In the genomic region with DNA sequence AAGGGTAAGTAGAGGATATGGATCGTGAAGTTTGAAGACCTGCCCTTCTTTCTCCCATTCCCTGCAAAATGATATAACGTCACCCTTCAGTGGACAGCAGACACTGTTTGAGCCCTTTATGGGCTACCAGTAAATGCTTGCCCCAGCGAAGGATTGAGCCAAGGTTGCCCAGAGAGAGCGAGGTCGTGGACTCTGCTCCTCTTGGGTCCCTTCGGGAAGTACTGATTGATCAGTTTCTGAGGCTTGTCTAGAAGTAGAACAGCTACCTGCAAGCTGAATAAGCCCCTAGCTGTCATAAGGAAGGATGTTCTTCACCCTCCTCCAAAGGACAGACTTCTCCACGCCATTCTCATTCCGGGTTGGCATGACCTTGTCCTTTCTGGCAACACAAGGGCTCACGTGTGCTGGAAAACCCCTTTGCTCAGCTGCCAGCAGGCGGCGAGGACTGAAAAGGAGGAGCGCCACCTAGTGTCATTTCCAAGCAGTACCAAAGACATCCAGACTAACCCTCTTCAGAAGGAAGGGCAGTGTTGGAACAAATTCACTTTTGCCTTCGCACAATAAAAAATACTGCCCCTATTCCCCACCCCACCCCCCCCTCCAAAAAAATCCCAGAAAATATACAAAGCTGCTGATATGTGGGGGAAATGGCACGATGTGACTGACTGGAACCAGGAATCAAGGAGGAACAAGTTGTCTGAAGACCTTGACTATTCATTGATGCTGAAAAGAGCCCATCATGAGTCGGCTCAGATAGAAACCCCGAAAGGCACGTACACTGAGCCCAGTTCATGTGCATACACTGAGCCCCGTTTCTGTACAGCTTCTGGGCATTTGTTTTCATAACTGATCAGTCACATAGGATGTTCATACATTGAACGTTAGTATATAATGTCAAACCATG, we compare ENCODE assay signal across 8 mouse cellular contexts.
DNase-seq lines count a peak whose midpoint lies in the region; ATAC-seq lines count a peak whose summit lies in the region.

No protein-coding gene starts in this region.

- WGBS in hindbrain, embryonic 15.5 days = 44% methylated on average over 19 of the region's 19 CpGs

- H3K9me3 ChIP-seq in hindbrain, embryonic 15.5 days = no peaks in the 10 kb centered on the region

- no peak overlapping the region for H3K27ac ChIP-seq in hindbrain, embryonic 15.5 days (replicated peaks)

- no peak overlapping the region for H3K4me3 ChIP-seq in hindbrain, embryonic 15.5 days

- no peak overlapping the region for H3K9ac ChIP-seq in hindbrain, embryonic 15.5 days

- ATAC-seq in hindbrain, embryonic 15.5 days (ENCODE audit: low FRiP score, low read depth) = peak; percentile 91
- ATAC-seq in megakaryocyte, adult 5-6 weeks (ENCODE audit: poor library complexity, severe bottlenecking) = peak; percentile 64

- no peaks in the 10 kb centered on the region for H3K36me3 ChIP-seq in hindbrain, embryonic 15.5 days

- H3K27me3 ChIP-seq in hindbrain, embryonic 15.5 days = no peaks in the 10 kb centered on the region

- peak overlapping the region; percentile 44 for H3K4me2 ChIP-seq in hindbrain, embryonic 15.5 days

- peaks cover 3% of the 10 kb centered on the region; the same call in 1 of the 2 replicates for H3K4me1 ChIP-seq in hindbrain, embryonic 15.5 days (replicated peaks)

- DNase-seq in NIH3T3 (ENCODE audit: low read depth) = peak; percentile 90
- DNase-seq in cerebellum, postnatal 10 days = peak; percentile 91 to 93
- DNase-seq in gastrocnemius, adult 18-20 months (ENCODE audit: low spot score) = peak; percentile 77
- DNase-seq in layer of hippocampus, postnatal 36 days = peak; percentile 65 to 76
- peak; percentile 74 to 86 for DNase-seq in right cerebral cortex, adult 2 months (ENCODE audit: low spot score in 2 of 2)
- peak; percentile 78 for DNase-seq in urinary bladder, postnatal 14 days (ENCODE audit: low spot score)
